Comparison of ENCODE assay signal across 25 mouse cellular contexts in genomic region chr6:73981742-73982141, GRCm38 (mm10).
A peak's percentile ranks its signal among the peaks of the same experiment; 100 is the strongest.
DNase-seq lines count a peak whose midpoint lies in the region; ATAC-seq and TF ChIP-seq lines count a peak whose summit lies in the region.
"Had no signal": no experiment of that assay in that cellular context is flagged by ENCODE, and none has a peak within 500 bp of the region (broad histone marks: within the 10 kb centered on the region; RNA-seq: fewer than 3 reads in every experiment).

No protein-coding gene starts in this region.

- TF ChIP-seq POLR2A in brain, embryonic 14.5 days (IDR thresholded peaks at IDR 0.05; ENCODE audit: borderline replicate concordance, extremely low read depth, insufficient read depth, insufficient read length, poor library complexity, severe bottlenecking) = no peak

- H3K4me2 ChIP-seq in forebrain, postnatal 0 days (ENCODE audit: low read depth) = no peak overlapping the region
- no peak overlapping the region for H3K4me2 ChIP-seq in forebrain, embryonic 11.5 days (ENCODE audit: low read depth, low read length, severe bottlenecking)
- H3K4me2 ChIP-seq: heart, embryonic 13.5 days; hindbrain, embryonic 15.5 days had no signal

- no peak for TF ChIP-seq CTCF in forebrain, postnatal 0 days (IDR thresholded peaks at IDR 0.05; ENCODE audit: low read depth)
- no peak for TF ChIP-seq CTCF in brain, embryonic 14.5 days (IDR thresholded peaks at IDR 0.05; ENCODE audit: borderline replicate concordance, extremely low read depth, insufficient read depth, insufficient read length)

- no peaks in the 10 kb centered on the region for H3K36me3 ChIP-seq in forebrain, postnatal 0 days (ENCODE audit: insufficient read depth)
- H3K36me3 ChIP-seq in forebrain, embryonic 11.5 days (ENCODE audit: control insufficient read depth, insufficient read depth, low read length) = no peaks in the 10 kb centered on the region
- H3K36me3 ChIP-seq: forebrain, embryonic 10.5 days; G1E; heart, embryonic 10.5 days; heart, embryonic 13.5 days; hindbrain, embryonic 15.5 days had no signal

- H3K9me3 ChIP-seq in forebrain, postnatal 0 days (ENCODE audit: low read length) = no peaks in the 10 kb centered on the region
- H3K9me3 ChIP-seq in forebrain, embryonic 11.5 days (ENCODE audit: control insufficient read depth, low read length) = no peaks in the 10 kb centered on the region
- H3K9me3 ChIP-seq: forebrain, embryonic 10.5 days; G1E; heart, embryonic 10.5 days; heart, embryonic 13.5 days; hindbrain, embryonic 15.5 days had no signal

- WGBS in forebrain, postnatal 0 days = 63% methylated on average over 4 of the region's 4 CpGs
- WGBS in forebrain, embryonic 11.5 days = 85% methylated on average over 4 of the region's 4 CpGs

- H3K27me3 ChIP-seq in forebrain, postnatal 0 days (ENCODE audit: insufficient read depth, low read length) = no peaks in the 10 kb centered on the region
- H3K27me3 ChIP-seq in forebrain, embryonic 11.5 days (ENCODE audit: control insufficient read depth, insufficient read depth, low read length) = no peaks in the 10 kb centered on the region
- H3K27me3 ChIP-seq: CH12.LX; heart, embryonic 13.5 days; hindbrain, embryonic 15.5 days; Patski had no signal

- H3K27ac ChIP-seq in forebrain, postnatal 0 days (ENCODE audit: low read depth, low read length) = no peak overlapping the region
- no peak overlapping the region for H3K27ac ChIP-seq in forebrain, embryonic 11.5 days (ENCODE audit: low read depth, low read length)
- H3K27ac ChIP-seq: forebrain, embryonic 10.5 days; heart, adult 2 months; heart, embryonic 10.5 days; heart, embryonic 13.5 days; hindbrain, embryonic 15.5 days had no signal

- ATAC-seq in forebrain, postnatal 0 days = peak; percentile 78
- no peak for ATAC-seq in forebrain, embryonic 11.5 days (replicated peaks; ENCODE audit: low FRiP score)
- ATAC-seq: forebrain, embryonic 16.5 days; intestine, postnatal 0 days; Patski had no signal

- no peaks in the 10 kb centered on the region for H3K4me1 ChIP-seq in forebrain, postnatal 0 days (ENCODE audit: insufficient read depth)
- no peaks in the 10 kb centered on the region for H3K4me1 ChIP-seq in forebrain, embryonic 11.5 days (replicated peaks; ENCODE audit: control insufficient read depth, insufficient read depth, low read length)
- H3K4me1 ChIP-seq: heart, embryonic 10.5 days; heart, embryonic 13.5 days; hindbrain, embryonic 15.5 days had no signal

- peak; percentile 7 for DNase-seq in forebrain, postnatal 0 days
- DNase-seq in forebrain, embryonic 11.5 days (ENCODE audit: low spot score) = no peak
- peak; percentile 12 for DNase-seq in layer of hippocampus, adult 9-10 months (ENCODE audit: low spot score)
- no peak for DNase-seq in layer of hippocampus, postnatal 36 days
- peak; percentile 63 for DNase-seq in brain, embryonic 14.5 days (ENCODE audit: low read depth)
- DNase-seq in adrenal gland, adult 8-10 months = no peak
- DNase-seq: adrenal gland, postnatal 14 days; B cell, adult 2 months; cerebellum, adult 18-20 months; cerebellum, adult 9-10 months; cerebellum, postnatal 14 days; gastrocnemius, postnatal 10 days; gastrocnemius, postnatal 36 days; heart, adult 2 months; heart, postnatal 14 days; heart, postnatal 4 days had no signal

- H3K9ac ChIP-seq in forebrain, postnatal 0 days = no peak overlapping the region
- H3K9ac ChIP-seq in forebrain, embryonic 11.5 days (ENCODE audit: low read length) = no peak overlapping the region
- H3K9ac ChIP-seq: heart, embryonic 13.5 days; hindbrain, embryonic 15.5 days had no signal

- no peak overlapping the region for H3K4me3 ChIP-seq in forebrain, postnatal 0 days (ENCODE audit: low read depth, low read length)
- no peak overlapping the region for H3K4me3 ChIP-seq in forebrain, embryonic 11.5 days (ENCODE audit: low read depth, low read length)
- H3K4me3 ChIP-seq: forebrain, embryonic 10.5 days; heart, adult 2 months; heart, embryonic 10.5 days; heart, embryonic 13.5 days; hindbrain, embryonic 15.5 days had no signal

Comparison
In these comparisons a context has a peak if more than half of its experiments do, and no peak if none do; other contexts are left out.
1. DNase-seq: peak in forebrain, postnatal 0 days (single experiment), layer of hippocampus, adult 9-10 months (single experiment) and brain, embryonic 14.5 days (single experiment); none in forebrain, embryonic 11.5 days (single experiment), layer of hippocampus, postnatal 36 days (0 of 2) and adrenal gland, adult 8-10 months (single experiment).